Mouse (Mus musculus) liver, adult 2 months (tissue): ENCODE data around the gene Rrp36.

Experiments used
- CTCF ChIP-seq: fragments of 200-500 bp; IDR thresholded peaks from 2 replicates; pipeline ENCODE4 v1.5.1; 2011; ENCODE audit warnings: low read depth, low read length, control low read depth
- POLR2A ChIP-seq: fragments of 200-500 bp; IDR thresholded peaks from 2 replicates; pipeline ENCODE4 v1.6.1; 2011; ENCODE audit warnings: low read length, control low read depth; ENCODE audit not compliant: insufficient read depth; ENCODE audit errors: extremely low read depth

DNA sequence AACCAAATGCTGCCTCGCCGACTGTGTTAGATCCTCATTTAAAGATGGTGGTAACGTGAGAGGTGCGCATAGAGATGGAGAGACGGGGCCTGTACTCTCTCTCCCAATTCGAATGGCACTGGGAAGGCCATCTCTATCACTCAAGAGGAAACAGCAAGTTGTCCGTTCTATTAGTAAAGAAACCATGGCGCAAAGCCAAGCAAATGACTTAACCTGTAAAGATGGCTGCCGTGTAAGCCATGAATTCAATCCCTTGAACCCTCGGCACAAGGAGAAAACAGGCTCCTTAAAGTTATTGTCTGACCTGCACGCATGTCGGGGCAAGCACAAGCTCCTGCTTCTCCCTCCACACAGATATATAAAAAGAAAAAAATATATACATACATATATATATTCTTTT, 56.4 kb downstream of the Rrp36 start:
- TF ChIP-seq CTCF (no peak), POLR2A (no peak)
